Mouse (Mus musculus): ENCODE data around the gene Krtap3-3.
"Not testable (repeated sequence)": the region's sequence is repeated elsewhere in the genome, so short reads cannot be mapped to it uniquely, and the experiment has no call there.

Gene Krtap3-3

GRCm38 (mm10) chr11:99550765-99551164 is at the start of gene Krtap3-3:
Krtap3-3 (minus strand) TSS chr11:99550865.
- in situ Hi-C loops (cut with MboI; ENCODE audit: low pct_unique_long_range_greater_than_20kb in 1 of 2, low sequenced_read_pairs in 2 of 2, unreplicated experiment in 1 of 2) = no loop called here

DNA sequence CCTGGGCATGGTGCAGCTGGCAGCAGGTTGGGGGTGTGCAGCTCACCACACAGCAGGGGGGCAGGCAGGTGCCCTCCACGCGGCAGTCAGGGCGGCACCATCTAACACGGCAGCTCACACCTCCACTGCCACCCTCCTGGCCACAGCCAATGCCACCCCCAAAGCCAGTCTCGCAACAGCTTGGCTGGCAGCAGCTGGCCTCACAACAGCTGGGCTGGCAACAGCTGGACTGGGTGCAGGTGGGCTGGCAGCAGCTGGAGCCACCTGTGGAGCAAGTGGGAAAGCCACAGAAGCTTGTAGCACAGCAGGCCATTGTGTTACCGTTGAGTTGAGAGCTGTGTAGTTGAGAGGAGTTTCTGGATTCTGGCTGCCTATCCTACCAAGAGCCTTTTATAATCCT is 47.1 kb upstream of the Krtap3-3 start, which contains the start of gene Krtap9-3:
Krtap9-3 (minus strand) TSS at position 364 of the 400 bp plus-strand sequence.
- in situ Hi-C loops (cut with MboI; ENCODE audit: low pct_unique_long_range_greater_than_20kb in 1 of 2, low sequenced_read_pairs in 2 of 2, unreplicated experiment in 1 of 2) = not testable (repeated sequence)

GRCm38 (mm10) chr11:99590981-99591380 is 40.3 kb upstream of the Krtap3-3 start, which contains the start of gene Krtap1-3:
Krtap1-3 (minus strand) TSS chr11:99591339.
- in situ Hi-C loops (cut with MboI; ENCODE audit: low pct_unique_long_range_greater_than_20kb in 1 of 2, low sequenced_read_pairs in 2 of 2, unreplicated experiment in 1 of 2) = no loop called here

DNA sequence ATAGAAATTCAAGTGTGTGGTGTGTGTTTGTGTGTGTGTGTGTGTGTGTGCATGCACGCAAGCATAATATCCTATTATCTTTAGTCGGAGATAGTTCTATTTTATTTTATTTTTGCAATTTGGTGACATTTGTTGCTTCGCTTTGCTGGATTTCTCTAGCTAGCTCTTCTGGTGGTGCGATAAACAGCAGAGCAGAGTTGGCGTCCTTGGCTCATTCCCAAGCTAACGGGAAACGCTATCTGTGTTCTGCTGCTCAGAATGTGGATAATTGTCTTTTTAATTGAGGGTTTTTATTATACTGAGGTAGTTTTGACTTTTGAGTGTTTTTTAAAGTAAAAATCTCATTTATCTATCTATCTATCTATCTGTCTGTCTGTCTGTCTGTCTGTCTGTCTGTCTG is 34.4 kb upstream of the Krtap3-3 start:
- in situ Hi-C loops (cut with MboI; ENCODE audit: low pct_unique_long_range_greater_than_20kb in 1 of 2, low sequenced_read_pairs in 2 of 2, unreplicated experiment in 1 of 2) = no loop called here

DNA sequence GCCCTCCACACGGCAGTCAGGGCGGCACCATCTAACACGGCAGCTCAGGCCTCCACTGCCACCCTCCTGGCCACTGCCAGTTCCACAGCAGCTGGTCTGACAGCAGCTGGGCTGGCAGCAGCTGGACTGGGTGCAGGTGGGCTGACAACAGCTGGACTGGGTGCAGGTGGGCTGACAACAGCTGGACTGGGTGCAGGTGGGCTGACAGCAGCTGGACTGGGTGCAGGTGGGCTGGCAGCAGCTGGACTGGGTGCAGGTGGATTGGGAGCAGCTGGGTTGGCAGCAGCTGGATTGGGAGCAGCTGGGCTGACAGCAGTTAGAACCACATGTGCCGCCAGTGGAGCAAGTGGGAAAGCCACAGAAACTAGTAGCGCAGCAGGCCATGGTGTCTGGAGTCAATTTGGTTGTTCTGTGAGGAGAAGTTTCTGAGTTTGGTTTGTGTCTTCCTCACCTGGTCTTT is 32.6 kb upstream of the Krtap3-3 start, which contains the start of gene Krtap1-4:
Krtap1-4 (minus strand) TSS at position 410 of the 460 bp plus-strand sequence.
- in situ Hi-C loops (cut with MboI; ENCODE audit: low pct_unique_long_range_greater_than_20kb in 1 of 2, low sequenced_read_pairs in 2 of 2, unreplicated experiment in 1 of 2) = no loop called here

DNA sequence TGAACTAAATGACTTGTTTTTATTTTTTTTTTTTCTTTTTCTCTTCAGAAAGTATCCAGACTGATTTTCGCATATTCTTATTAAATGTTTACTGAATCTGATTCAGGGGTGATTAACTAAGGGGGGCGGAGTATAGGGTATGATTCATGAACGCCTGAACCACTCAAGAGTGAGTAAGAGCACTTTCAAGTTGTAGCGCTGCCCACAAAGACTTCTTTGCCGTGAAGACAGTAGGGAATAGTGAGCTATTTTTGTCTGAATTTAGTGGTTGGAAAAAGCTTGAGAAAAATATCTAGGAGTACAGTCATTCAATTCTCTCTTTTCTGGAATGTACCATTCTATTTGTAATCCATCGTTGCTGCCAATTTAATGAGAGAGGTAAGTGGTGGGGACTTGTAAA is 30.9 kb upstream of the Krtap3-3 start:
- in situ Hi-C loops (cut with MboI; ENCODE audit: low pct_unique_long_range_greater_than_20kb in 1 of 2, low sequenced_read_pairs in 2 of 2, unreplicated experiment in 1 of 2) = no loop called here

DNA sequence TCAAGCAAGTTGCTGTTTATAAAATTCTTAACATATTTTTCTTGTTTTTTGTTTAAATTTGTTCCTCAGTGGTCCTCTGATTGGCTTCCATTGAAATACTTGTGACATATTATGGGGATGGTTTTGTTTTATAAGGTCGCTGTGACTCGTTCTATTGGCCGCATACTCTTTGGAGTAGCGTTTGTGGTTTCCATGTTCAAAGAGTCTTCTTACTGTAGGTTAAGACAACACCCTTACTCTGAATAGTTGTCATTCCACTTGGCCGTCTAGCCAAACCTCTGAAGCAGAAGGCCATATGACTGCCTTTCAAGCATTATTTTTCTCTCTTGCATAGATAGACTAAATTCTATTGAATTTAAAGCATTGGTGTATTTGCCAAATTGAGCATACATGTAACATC is 30.4 kb upstream of the Krtap3-3 start:
- in situ Hi-C loops (cut with MboI; ENCODE audit: low pct_unique_long_range_greater_than_20kb in 1 of 2, low sequenced_read_pairs in 2 of 2, unreplicated experiment in 1 of 2) = no loop called here

DNA sequence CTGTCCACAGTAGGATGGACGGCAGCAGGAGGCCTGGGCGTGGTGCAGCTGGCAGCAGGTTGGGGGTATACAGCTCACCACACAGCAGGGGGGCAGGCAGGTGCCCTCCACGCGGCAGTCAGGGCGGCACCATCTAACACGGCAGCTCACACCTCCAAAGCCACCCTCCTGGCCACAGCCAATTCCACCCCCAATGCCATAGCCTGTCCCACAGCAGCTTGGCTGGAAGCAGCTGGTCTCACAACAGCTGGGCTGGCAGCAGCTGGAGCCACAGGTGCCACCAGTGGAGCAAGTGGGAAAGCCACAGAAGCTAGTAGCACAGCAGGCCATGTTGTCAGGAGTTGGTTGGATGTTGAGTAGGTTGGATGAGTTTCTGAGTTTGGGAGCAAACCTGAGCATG is 30.0 kb upstream of the Krtap3-3 start, which contains the start of gene Krtap1-5:
Krtap1-5 (minus strand) TSS at position 381 of the 400 bp plus-strand sequence.
- in situ Hi-C loops (cut with MboI; ENCODE audit: low pct_unique_long_range_greater_than_20kb in 1 of 2, low sequenced_read_pairs in 2 of 2, unreplicated experiment in 1 of 2) = no loop called here

DNA sequence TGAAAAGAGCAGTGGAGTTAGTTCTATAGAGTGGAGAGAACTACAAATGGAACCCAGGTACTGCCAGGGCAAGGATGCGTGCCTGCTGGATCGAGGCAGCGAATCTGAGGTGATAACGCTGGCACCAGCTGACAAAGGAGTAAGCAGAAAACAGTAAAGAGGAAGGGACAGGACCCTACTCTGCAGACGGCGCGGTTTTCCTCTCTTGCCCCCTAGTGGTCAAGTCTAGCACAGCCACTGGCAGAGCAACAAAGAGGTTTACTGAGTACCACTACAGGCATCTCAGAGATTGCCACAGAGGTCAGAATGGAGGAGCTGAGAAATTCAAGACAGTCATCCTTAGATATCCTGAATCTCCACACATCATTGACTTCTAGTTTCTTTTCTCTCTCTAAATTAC is 23.4 kb upstream of the Krtap3-3 start:
- in situ Hi-C loops (cut with MboI; ENCODE audit: low pct_unique_long_range_greater_than_20kb in 1 of 2, low sequenced_read_pairs in 2 of 2, unreplicated experiment in 1 of 2) = no loop called here

DNA sequence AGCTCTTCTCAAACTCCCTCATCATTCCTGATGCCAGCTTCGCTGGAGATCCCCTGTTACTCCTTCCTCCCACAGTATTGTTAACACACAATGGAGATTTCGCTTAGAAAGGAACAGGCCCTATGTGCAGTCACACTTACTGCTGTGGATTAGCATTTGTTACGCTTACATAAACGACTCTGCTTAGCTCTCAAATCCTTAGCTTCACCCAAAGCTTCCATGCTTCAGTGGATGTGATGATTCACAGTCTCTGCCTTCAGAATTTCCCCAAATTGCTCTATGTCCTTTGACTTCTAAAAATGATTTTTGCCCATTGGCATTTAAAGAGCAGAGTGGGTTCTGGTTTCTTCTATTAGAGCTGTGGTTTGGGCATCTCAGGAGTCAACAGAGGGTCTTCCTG is 22.5 kb upstream of the Krtap3-3 start:
- in situ Hi-C loops (cut with MboI; ENCODE audit: low pct_unique_long_range_greater_than_20kb in 1 of 2, low sequenced_read_pairs in 2 of 2, unreplicated experiment in 1 of 2) = no loop called here

GRCm38 (mm10) chr11:99566530-99566929 is 15.9 kb upstream of the Krtap3-3 start, which contains the start of gene Krtap3-1:
Krtap3-1 (minus strand) TSS chr11:99566630.
- in situ Hi-C loops (cut with MboI; ENCODE audit: low pct_unique_long_range_greater_than_20kb in 1 of 2, low sequenced_read_pairs in 2 of 2, unreplicated experiment in 1 of 2) = no loop called here

DNA sequence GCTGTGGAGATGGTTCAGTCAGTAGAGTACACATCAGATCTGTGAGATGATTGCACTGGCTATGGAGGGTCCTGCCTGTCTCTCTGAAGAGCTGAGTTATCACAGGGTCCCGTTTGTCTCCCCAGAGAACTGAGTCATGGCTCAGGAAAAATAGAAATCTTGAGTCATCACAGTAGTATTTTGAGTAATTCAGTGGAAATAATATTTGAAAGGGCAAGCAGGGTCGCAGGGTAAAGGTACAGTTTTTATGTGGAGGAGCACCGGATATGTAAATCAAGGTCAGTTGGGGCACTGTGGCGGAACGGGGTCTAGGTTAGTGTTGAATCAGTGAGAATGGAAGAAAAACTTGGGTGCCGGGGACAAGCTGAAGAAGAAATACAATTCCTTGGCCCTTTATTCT is 11.9 kb upstream of the Krtap3-3 start:
- in situ Hi-C loops (cut with MboI; ENCODE audit: low pct_unique_long_range_greater_than_20kb in 1 of 2, low sequenced_read_pairs in 2 of 2, unreplicated experiment in 1 of 2) = no loop called here

GRCm38 (mm10) chr11:99559366-99559765 is 8.7 kb upstream of the Krtap3-3 start, which contains the start of gene Gm11939:
Gm11939 (minus strand) TSS chr11:99559466.
- in situ Hi-C loops (cut with MboI; ENCODE audit: low pct_unique_long_range_greater_than_20kb in 1 of 2, low sequenced_read_pairs in 2 of 2, unreplicated experiment in 1 of 2) = no loop called here

GRCm38 (mm10) chr11:99557976-99558745 is 7.5 kb upstream of the Krtap3-3 start:
- in situ Hi-C loops (cut with MboI; ENCODE audit: low pct_unique_long_range_greater_than_20kb in 1 of 2, low sequenced_read_pairs in 2 of 2, unreplicated experiment in 1 of 2) = no loop called here

DNA sequence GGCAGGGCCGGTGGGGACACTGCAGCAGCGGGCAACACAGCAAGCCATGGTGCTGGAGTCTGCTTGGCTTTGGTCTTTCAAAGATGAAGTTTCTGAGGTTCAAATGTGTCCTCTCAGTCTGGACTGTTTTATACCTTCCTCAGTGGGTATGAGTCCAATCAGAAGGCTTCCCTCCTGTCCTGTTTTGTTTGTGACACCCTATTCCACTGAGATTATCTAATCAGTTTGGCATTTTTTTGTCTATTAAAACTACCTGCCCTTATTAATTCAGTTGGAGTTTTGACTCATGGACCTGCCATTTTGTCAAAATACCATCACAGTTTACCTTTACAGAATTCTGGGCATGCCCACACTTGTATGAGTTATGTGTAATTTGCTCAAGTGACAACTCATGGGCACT is 6.1 kb upstream of the Krtap3-3 start, which contains the start of gene Krtap3-2:
Krtap3-2 (minus strand) TSS at position 101 of the 400 bp plus-strand sequence.
- in situ Hi-C loops (cut with MboI; ENCODE audit: low pct_unique_long_range_greater_than_20kb in 1 of 2, low sequenced_read_pairs in 2 of 2, unreplicated experiment in 1 of 2) = no loop called here

GRCm38 (mm10) chr11:99556195-99556594 is 5.5 kb upstream of the Krtap3-3 start:
- in situ Hi-C loops (cut with MboI; ENCODE audit: low pct_unique_long_range_greater_than_20kb in 1 of 2, low sequenced_read_pairs in 2 of 2, unreplicated experiment in 1 of 2) = no loop called here

DNA sequence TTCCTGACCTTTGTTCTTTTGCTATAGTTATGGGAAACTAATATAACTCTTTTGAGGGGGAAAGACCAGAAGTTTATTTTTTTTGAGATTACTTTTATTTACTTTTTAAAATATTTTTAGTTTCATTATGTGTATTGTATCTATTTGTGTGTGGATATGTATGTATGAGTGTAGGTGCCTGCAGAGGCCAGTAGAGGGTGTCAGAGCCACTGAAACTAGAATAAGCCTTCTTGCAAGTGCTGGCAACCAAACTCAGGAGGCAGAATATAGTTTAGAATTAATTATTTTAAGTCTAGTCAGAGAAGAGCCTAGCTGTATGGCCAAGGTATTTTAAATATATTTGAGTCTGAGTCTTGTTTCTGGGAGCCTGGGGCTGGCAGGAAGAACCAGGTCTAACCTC is 2.8 kb downstream of the Krtap3-3 start:
- in situ Hi-C loops (cut with MboI; ENCODE audit: low pct_unique_long_range_greater_than_20kb in 1 of 2, low sequenced_read_pairs in 2 of 2, unreplicated experiment in 1 of 2) = no loop called here

- in situ Hi-C loops (cut with MboI; ENCODE audit: low pct_unique_long_range_greater_than_20kb in 1 of 2, low sequenced_read_pairs in 2 of 2, unreplicated experiment in 1 of 2) = no loop called here
Measured at GRCm38 (mm10) chr11:99539721-99540120, 10.9 kb downstream of the Krtap3-3 start.

DNA sequence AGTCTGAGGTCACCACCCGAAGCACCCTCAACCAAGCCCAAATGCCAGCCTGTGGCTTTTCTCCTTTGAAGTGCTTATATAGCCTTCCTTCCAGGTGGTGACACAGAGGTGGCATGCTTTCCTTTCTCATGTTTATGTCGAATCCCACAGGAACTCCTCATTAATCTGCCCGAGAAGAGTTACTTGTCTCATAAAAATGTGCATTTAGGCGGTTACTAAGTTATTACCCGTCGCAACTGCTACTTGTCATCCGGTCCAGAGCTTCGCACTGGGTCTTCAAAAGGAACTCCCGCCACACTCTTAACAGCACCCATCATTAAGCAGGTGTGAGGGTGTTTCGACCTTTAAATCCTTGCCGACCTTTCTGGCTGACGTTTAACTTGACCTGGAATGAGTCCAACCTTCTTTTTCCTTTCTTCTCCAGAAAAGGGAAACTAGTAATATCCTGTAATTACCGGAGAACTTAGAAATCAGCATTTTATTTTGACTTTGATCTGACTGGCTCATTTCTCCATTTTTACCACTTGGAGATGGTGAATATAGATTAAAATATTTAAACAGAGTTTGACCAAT is 29.3 kb downstream of the Krtap3-3 start, which contains the start of gene Krt39:
Krt39 (minus strand) TSS at position 51 of the 573 bp plus-strand sequence.
- in situ Hi-C loops (cut with MboI; ENCODE audit: low pct_unique_long_range_greater_than_20kb in 1 of 2, low sequenced_read_pairs in 2 of 2, unreplicated experiment in 1 of 2) = no loop called here
